Mouse (Mus musculus): Measurements from ENCODE around the gene Npnt. TPM values are rescaled to one million over a fixed set of nuclear protein-coding genes. Genes with fewer than 3 reads are reported as not detected.

The Npnt gene
- polyA plus RNA-seq, 1 experiment from 2014 or later: 3.0 TPM

GRCm38 (mm10) chr3:132966255-132966654, 16.2 kb upstream of the Npnt start:
- ATAC-seq (ENCODE audit: low read depth): no peak
- H3K27ac ChIP-seq (ENCODE audit: low read length): no peak overlapping the region
- WGBS (ENCODE audit: insufficient replicate concordance): 34% methylated on average over 5 of the region's 5 CpGs
- H3K27me3 ChIP-seq (ENCODE audit: control insufficient read depth, insufficient read depth, low read depth, low read length): no peaks in the 10 kb centered on the region
- H3K4me3 ChIP-seq (ENCODE audit: low read depth, low read length): no peak overlapping the region
- H3K9ac ChIP-seq (ENCODE audit: low read depth, low read length): no peak overlapping the region
- H3K4me1 ChIP-seq (ENCODE audit: control insufficient read depth, low read depth, low read length): no peaks in the 10 kb centered on the region
- H3K4me2 ChIP-seq (ENCODE audit: low read depth, low read length): no peak overlapping the region
- no peaks in the 10 kb centered on the region for H3K36me3 ChIP-seq (ENCODE audit: control insufficient read depth, insufficient read depth)
- H3K9me3 ChIP-seq (replicated peaks; ENCODE audit: control insufficient read depth, low read length): no peaks in the 10 kb centered on the region

- Histone ChIP-seq H3K36me3 (ENCODE audit: control insufficient read depth, insufficient read depth) (no peaks in the 10 kb centered on the region), H3K9ac (ENCODE audit: low read depth, low read length) (no peak overlapping the region), H3K27me3 (ENCODE audit: control insufficient read depth, insufficient read depth, low read depth, low read length) (no peaks in the 10 kb centered on the region), H3K9me3 (replicated peaks; ENCODE audit: control insufficient read depth, low read length) (no peaks in the 10 kb centered on the region), H3K4me1 (ENCODE audit: control insufficient read depth, low read depth, low read length) (no peaks in the 10 kb centered on the region), H3K27ac (ENCODE audit: low read length) (no peak overlapping the region), H3K4me3 (ENCODE audit: low read depth, low read length) (no peak overlapping the region), H3K4me2 (ENCODE audit: low read depth, low read length) (no peak overlapping the region)
- 53% methylated on average over 9 of the region's 9 CpGs for WGBS (ENCODE audit: insufficient replicate concordance)
- no peak for ATAC-seq (ENCODE audit: low read depth)
Measured at GRCm38 (mm10) chr3:132964715-132965507, 14.8 kb upstream of the Npnt start.

GRCm38 (mm10) chr3:132962631-132963361, 12.7 kb upstream of the Npnt start:
- Histone ChIP-seq H3K36me3 (ENCODE audit: control insufficient read depth, insufficient read depth) (no peaks in the 10 kb centered on the region), H3K9ac (ENCODE audit: low read depth, low read length) (no peak overlapping the region), H3K9me3 (replicated peaks; ENCODE audit: control insufficient read depth, low read length) (no peaks in the 10 kb centered on the region), H3K4me2 (ENCODE audit: low read depth, low read length) (no peak overlapping the region), H3K27me3 (ENCODE audit: control insufficient read depth, insufficient read depth, low read depth, low read length) (no peaks in the 10 kb centered on the region), H3K4me3 (ENCODE audit: low read depth, low read length) (no peak overlapping the region), H3K4me1 (ENCODE audit: control insufficient read depth, low read depth, low read length) (no peaks in the 10 kb centered on the region), H3K27ac (ENCODE audit: low read length) (no peak overlapping the region)
- WGBS (ENCODE audit: insufficient replicate concordance): 67% methylated on average over 7 of the region's 7 CpGs
- ATAC-seq (ENCODE audit: low read depth): no peak

- H3K36me3 ChIP-seq (ENCODE audit: control insufficient read depth, insufficient read depth): no peaks in the 10 kb centered on the region
- WGBS (ENCODE audit: insufficient replicate concordance): 13% methylated on average over 7 of the region's 7 CpGs
- no peaks in the 10 kb centered on the region for H3K9me3 ChIP-seq (replicated peaks; ENCODE audit: control insufficient read depth, low read length)
- no peak for ATAC-seq (ENCODE audit: low read depth)
- H3K27ac ChIP-seq (ENCODE audit: low read length): no peak overlapping the region
- peaks cover 3% of the 10 kb centered on the region for H3K4me1 ChIP-seq (ENCODE audit: control insufficient read depth, low read depth, low read length)
- peak overlapping the region; percentile 72 for H3K4me2 ChIP-seq (ENCODE audit: low read depth, low read length)
- no peak overlapping the region for H3K9ac ChIP-seq (ENCODE audit: low read depth, low read length)
- H3K4me3 ChIP-seq (ENCODE audit: low read depth, low read length): peak overlapping the region; percentile 60
- H3K27me3 ChIP-seq (ENCODE audit: control insufficient read depth, insufficient read depth, low read depth, low read length): peaks cover 37% of the 10 kb centered on the region
Measured at GRCm38 (mm10) chr3:132950529-132950880, 414 bp upstream of the Npnt start.

GRCm38 (mm10) chr3:132949380-132949790, 706 bp downstream of the Npnt start:
- no peak overlapping the region for H3K27ac ChIP-seq (ENCODE audit: low read length)
- H3K9ac ChIP-seq (ENCODE audit: low read depth, low read length): no peak overlapping the region
- under 1% methylated on average over 26 of the region's 26 CpGs for WGBS (ENCODE audit: insufficient replicate concordance)
- H3K36me3 ChIP-seq (ENCODE audit: control insufficient read depth, insufficient read depth): no peaks in the 10 kb centered on the region
- peak overlapping the region; percentile 72 for H3K4me2 ChIP-seq (ENCODE audit: low read depth, low read length)
- ATAC-seq (ENCODE audit: low read depth): peak; percentile 26; the same call in 1 of the 2 replicates
- H3K9me3 ChIP-seq (replicated peaks; ENCODE audit: control insufficient read depth, low read length): no peaks in the 10 kb centered on the region
- peaks cover 3% of the 10 kb centered on the region for H3K4me1 ChIP-seq (ENCODE audit: control insufficient read depth, low read depth, low read length)
- peak overlapping the region; percentile 60 for H3K4me3 ChIP-seq (ENCODE audit: low read depth, low read length)
- H3K27me3 ChIP-seq (ENCODE audit: control insufficient read depth, insufficient read depth, low read depth, low read length): peaks cover 37% of the 10 kb centered on the region

GRCm38 (mm10) chr3:132948298-132948795, 1.7 kb downstream of the Npnt start:
- H3K4me1 ChIP-seq (ENCODE audit: control insufficient read depth, low read depth, low read length): peaks cover 3% of the 10 kb centered on the region
- no peaks in the 10 kb centered on the region for H3K9me3 ChIP-seq (replicated peaks; ENCODE audit: control insufficient read depth, low read length)
- ATAC-seq (ENCODE audit: low read depth): no peak
- H3K9ac ChIP-seq (ENCODE audit: low read depth, low read length): no peak overlapping the region
- H3K4me2 ChIP-seq (ENCODE audit: low read depth, low read length): no peak overlapping the region
- H3K27me3 ChIP-seq (ENCODE audit: control insufficient read depth, insufficient read depth, low read depth, low read length): peaks cover 37% of the 10 kb centered on the region
- no peak overlapping the region for H3K27ac ChIP-seq (ENCODE audit: low read length)
- no peak overlapping the region for H3K4me3 ChIP-seq (ENCODE audit: low read depth, low read length)
- no peaks in the 10 kb centered on the region for H3K36me3 ChIP-seq (ENCODE audit: control insufficient read depth, insufficient read depth)
- 16% methylated on average over 7 of the region's 7 CpGs for WGBS (ENCODE audit: insufficient replicate concordance)

- no peaks in the 10 kb centered on the region for H3K9me3 ChIP-seq (replicated peaks; ENCODE audit: control insufficient read depth, low read length)
- no peak overlapping the region for H3K9ac ChIP-seq (ENCODE audit: low read depth, low read length)
- H3K4me2 ChIP-seq (ENCODE audit: low read depth, low read length): no peak overlapping the region
- no peaks in the 10 kb centered on the region for H3K36me3 ChIP-seq (ENCODE audit: control insufficient read depth, insufficient read depth)
- no peak overlapping the region for H3K4me3 ChIP-seq (ENCODE audit: low read depth, low read length)
- WGBS (ENCODE audit: insufficient replicate concordance): 73% methylated on average over 5 of the region's 5 CpGs
- no peak for ATAC-seq (ENCODE audit: low read depth)
- peaks cover 3% of the 10 kb centered on the region for H3K4me1 ChIP-seq (ENCODE audit: control insufficient read depth, low read depth, low read length)
- peaks cover 35% of the 10 kb centered on the region for H3K27me3 ChIP-seq (ENCODE audit: control insufficient read depth, insufficient read depth, low read depth, low read length)
- no peak overlapping the region for H3K27ac ChIP-seq (ENCODE audit: low read length)
Measured at GRCm38 (mm10) chr3:132946086-132946485, 4.0 kb downstream of the Npnt start.

- Histone ChIP-seq H3K27ac (ENCODE audit: low read length) (no peak overlapping the region), H3K9me3 (replicated peaks; ENCODE audit: control insufficient read depth, low read length) (no peaks in the 10 kb centered on the region), H3K4me3 (ENCODE audit: low read depth, low read length) (no peak overlapping the region), H3K36me3 (ENCODE audit: control insufficient read depth, insufficient read depth) (no peaks in the 10 kb centered on the region), H3K9ac (ENCODE audit: low read depth, low read length) (no peak overlapping the region), H3K4me2 (ENCODE audit: low read depth, low read length) (no peak overlapping the region), H3K27me3 (ENCODE audit: control insufficient read depth, insufficient read depth, low read depth, low read length) (peaks cover 32% of the 10 kb centered on the region), H3K4me1 (ENCODE audit: control insufficient read depth, low read depth, low read length) (peaks cover 3% of the 10 kb centered on the region)
- WGBS (ENCODE audit: insufficient replicate concordance): 56% methylated on average over 7 of the region's 7 CpGs
- ATAC-seq (ENCODE audit: low read depth): no peak
Measured at GRCm38 (mm10) chr3:132945669-132946068, 4.4 kb downstream of the Npnt start.

- no peaks in the 10 kb centered on the region for H3K36me3 ChIP-seq (ENCODE audit: control insufficient read depth, insufficient read depth)
- 57% methylated on average over 3 of the region's 3 CpGs for WGBS (ENCODE audit: insufficient replicate concordance)
- no peak overlapping the region for H3K4me3 ChIP-seq (ENCODE audit: low read depth, low read length)
- H3K9me3 ChIP-seq (replicated peaks; ENCODE audit: control insufficient read depth, low read length): no peaks in the 10 kb centered on the region
- H3K9ac ChIP-seq (ENCODE audit: low read depth, low read length): no peak overlapping the region
- H3K27me3 ChIP-seq (ENCODE audit: control insufficient read depth, insufficient read depth, low read depth, low read length): peaks cover 21% of the 10 kb centered on the region
- H3K4me2 ChIP-seq (ENCODE audit: low read depth, low read length): no peak overlapping the region
- no peak for ATAC-seq (ENCODE audit: low read depth)
- no peak overlapping the region for H3K27ac ChIP-seq (ENCODE audit: low read length)
- H3K4me1 ChIP-seq (ENCODE audit: control insufficient read depth, low read depth, low read length): peaks cover 3% of the 10 kb centered on the region
Measured at GRCm38 (mm10) chr3:132944609-132945008, 5.5 kb downstream of the Npnt start.
